Mouse (Mus musculus): ENCODE measurements around the gene Ccdc157.
"Not testable (repeated sequence)": the region's sequence is repeated elsewhere in the genome, so short reads cannot be mapped to it uniquely, and the experiment has no call there.

Gene Ccdc157

DNA sequence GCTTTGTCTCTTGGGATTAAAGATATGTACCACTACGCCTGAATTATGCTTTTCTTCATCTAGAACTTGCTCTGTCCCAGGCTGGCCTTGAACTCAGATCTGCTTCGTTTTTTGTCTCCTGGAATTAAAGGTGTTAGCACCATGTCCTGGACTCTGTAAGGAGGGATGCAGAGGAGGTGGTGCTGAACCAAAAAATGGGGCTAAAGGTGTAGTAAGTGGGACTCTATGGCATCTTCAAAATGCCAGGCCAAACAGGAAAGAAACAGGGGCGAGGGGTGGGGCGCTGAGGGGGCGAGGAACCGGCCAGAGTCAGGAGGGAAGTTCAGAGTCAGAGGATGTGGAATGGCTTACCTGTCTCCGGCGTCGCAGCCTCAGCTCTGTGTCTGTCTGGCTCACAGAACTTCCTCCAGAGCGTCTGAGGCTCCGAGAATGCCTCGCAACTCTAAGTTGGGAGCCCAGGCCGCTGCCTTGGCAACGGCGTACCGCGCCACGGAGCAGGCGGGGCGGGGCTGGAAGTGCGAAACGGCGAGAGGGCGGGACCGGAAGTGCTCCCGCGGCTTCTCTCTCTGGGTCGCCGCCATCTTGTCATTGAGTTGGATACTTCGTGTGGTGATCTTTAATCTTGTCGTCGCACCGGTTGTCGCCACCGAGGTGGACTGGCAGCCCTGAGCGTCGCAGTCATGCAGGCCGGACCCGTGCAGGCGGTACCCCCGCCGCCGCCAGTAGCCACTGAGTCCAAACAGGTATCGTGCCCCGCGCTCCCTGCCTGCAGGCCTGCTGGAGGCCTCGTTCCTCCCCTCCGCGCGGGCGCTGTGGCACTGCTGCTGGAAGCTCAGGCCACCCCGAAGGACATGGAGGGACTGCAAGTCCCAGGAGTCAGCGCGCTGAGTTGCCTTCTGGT, at the start of gene Ccdc157, which contains the start of gene Sf3a1:
Gene Ccdc157, minus strand, starts transcription at position 486 of the 901 bp plus-strand sequence.
Gene Sf3a1, plus strand, starts transcription at position 543 of the 901 bp plus-strand sequence.
- DNase-seq: peak; percentile 95 to 96

DNA sequence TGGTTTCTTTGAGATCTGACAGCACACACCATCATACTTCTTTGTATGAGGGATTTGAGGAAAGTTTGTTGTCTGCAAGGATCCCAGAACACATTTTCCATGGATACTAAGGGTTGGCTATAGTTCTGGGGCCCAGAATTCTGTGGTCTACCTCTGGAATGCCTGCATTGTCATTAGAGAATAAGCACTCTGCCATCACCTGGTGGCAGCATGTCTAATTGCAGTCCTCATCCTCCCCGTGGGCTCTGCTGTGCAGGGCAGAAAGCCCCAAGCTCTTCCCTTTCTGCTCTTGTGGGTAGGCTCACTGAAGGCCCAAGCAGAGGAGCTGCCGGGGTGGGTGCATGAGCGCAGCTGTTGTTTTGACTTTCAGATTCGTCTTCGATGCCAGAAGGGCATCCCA, 49.5 kb upstream of the Ccdc157 start:
- no peak for DNase-seq

DNA sequence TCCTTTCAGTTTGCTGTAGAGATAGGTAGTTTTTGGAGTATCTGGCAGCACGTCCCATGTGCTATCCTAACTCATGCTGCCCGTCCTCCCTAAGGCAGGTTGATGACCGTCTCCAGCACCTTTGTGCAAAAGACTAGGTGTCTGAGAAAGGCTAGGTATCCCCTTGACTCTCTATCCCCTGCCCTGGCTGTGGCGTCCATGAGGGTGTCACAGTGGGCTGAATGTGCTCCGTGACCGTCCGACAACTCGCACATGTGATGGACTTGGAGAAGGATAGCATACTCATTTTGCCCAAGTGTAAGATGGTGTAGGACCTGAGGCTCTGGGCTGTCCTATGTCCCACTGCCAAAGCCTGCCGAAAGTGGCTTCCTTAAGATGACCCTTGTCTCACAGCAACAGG, 47.6 kb upstream of the Ccdc157 start:
- no peak for DNase-seq

DNA sequence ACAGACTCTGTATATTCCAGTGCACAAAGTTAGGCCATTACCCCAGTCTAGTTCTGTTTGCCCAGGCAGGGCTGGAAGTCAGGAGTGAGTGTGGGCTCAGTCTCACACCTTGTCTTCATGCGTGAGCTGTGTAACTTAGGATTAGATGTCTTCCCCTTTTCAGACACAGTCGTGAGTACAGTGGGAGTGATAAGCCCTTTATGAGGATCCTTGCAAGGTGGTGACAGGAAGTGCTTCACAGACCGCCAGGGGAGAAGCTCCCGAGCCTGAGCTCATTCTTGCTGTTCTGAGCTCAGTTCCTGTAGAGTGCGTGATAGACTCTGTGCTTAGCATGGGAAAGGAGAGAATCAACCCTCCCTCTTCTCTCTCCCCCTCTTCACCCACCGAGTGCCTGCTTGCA, 46.5 kb upstream of the Ccdc157 start:
- DNase-seq: no peak

DNA sequence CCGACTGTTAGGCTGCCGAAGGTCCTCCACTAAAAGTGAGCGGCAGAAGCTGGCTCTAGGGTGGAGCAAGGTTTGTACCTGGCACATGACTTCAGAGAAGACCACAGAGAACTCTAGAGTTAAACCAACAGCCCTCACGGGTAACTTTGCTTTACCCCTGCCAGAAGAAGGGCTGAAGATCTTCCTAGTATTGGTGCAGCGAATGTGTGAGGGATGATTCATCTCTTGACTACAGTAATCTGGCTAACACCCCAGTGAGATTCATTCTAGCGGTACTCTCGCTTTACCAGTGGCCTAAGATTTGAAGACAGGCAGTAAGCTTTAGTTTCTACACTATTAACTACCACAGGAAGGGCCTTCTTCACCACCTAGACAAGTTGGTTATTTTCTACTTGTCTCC, 45.9 kb upstream of the Ccdc157 start:
- no peak for DNase-seq

DNA sequence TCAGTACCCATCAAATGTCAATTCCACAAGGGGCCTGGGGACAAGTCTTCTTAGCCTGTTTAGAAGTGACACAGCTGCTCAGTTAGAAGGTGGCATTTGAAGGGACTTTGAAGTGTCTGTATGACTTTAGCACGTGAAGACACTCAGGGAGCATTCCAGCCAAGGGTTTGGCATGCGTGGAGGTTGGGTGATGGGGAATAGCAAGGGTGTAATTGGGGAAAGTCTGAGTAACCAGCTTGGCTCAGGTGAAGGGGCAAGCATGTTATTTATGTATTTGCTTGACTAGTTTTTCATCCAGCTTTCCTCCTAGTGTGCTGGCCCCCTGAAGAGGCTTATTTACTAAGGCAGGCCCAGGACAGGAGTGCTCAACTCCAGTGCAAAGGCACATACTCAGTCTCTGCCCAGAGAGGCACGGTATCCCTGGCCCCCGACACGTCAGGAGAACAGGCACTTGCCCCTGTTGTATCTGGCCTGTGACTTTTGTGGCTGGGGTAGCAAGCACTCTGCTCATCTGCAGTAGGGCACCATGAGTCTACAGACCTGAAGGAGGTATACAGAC, 45.1 kb upstream of the Ccdc157 start:
- no peak for DNase-seq

DNA sequence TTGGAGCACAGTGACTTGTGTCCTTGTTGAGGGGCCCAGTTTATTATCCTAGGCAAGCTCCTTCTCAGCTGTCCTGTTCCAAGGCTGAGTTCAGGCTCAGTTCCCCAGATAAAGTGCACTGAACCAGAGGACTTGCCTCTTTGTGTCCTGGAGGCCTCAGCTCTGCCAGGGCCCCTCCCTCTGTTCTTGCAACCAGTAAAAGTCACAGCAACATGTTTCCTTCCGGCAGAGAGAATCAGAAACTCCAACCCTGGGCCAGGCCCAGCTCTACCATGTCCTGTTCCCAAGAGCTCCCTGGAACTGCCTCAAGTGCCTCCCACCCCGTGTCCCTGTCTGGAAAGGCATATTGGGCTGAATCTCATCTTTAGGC, 43.6 kb upstream of the Ccdc157 start:
- peak; percentile 81 to 93 for DNase-seq

DNA sequence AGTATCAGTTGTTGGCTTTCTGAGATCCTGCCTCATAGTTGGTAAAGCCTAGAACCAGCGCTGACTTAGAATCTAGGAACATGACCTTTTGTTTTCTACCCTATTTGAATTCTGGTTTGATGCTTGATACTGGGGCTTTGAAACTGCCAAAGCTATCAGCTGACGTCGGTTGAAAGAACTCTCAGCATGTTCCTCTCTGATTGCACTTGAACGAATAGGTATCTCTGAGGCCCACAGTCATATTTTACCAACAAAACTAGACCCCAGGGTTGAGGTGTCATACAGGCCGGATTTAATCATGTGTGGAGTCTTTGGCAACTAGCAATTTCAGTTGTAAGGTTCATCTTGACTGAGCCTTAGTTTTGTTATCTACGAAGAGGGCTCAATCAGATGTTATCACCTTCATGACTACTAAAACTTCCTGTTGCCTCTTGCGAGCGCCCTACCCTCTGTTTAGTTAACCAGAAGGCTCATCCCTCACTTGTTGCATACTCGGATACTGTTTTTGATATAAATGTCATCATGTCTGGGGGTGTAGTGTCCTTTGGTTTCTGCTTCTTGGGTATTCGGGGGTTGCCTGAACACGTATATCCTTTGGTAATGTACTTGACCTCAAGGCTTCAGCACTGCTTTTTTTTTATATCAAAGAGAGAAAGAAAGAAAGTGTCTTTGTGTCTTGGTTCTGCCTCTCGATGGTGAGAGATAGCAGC, 43.1 kb upstream of the Ccdc157 start:
- no peak for DNase-seq

DNA sequence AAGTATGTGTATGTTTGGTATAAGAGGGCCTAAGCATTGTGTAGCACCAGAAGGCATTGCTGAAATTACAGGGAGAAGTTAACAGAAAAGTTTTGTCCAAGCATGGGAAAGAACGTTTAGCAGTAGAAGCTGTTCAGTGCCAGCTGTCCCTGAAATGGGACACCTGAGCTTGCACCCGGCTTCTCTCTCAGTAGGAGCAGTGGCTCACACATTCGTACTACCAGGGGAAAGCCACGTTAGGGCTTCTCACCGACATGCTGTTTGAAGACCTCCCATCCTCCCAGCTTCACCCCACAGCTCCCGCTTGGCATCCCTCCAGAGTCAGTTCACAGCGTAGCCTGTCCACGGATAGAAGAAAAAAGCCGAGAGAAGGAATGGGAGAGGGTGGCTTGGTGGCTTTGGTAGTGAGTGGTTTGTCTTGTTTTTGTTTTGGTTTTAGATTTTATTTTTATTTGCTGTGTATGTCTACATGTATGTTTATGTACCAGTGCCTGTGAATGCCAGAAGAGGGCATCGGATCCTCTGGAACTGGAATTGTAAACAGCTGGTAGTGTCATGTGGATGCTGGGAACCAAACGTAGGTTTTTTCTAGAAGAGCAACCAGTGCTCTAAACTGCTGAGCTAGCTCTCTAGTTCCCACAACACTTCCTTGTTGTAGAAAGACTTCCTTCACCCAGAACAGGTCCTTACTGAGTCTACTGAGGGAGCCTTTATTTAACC, 42.0 kb upstream of the Ccdc157 start:
- peak; percentile 62 to 65 for DNase-seq

DNA sequence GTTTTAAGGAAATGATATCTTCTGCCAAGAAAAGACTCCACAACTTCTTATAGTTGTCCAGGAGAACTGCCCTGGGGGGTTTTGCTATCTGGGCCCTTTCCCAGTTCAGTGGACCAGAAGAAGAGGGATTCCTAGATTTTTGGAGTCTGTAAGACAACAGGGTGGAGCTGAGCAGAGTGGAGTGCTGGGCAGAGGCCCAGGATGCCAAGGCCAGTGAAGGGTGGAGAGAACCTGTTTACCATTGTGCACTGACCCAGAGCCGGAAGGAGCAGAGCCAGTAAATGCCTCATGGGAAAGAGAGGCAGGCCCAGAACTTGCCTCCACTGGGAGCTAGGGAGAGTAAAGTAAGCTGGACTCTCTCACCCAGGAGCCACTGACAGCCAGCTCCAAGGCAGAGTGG, 37.6 kb upstream of the Ccdc157 start:
- DNase-seq: peak; percentile 83 to 94

DNA sequence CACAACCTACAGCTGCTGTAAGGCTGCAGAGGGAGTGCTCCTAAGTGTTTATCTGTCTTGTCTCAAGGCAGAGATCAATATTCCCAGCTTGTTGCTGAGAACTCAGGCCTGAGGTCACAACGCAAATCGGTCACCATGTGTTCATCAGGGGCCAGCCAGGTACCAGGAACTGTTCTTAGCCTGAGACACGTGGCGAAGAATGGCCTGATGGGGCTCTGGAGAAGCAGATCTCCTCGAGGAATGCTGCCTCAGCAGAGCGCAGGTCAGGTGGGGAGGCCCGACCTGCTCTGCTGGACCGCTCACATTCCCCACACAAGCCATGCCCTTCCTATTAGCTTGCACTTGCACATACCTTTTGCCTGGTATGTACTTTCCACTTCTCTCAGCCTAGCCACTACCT, 36.5 kb upstream of the Ccdc157 start:
- peak; percentile 81 to 93 for DNase-seq

DNA sequence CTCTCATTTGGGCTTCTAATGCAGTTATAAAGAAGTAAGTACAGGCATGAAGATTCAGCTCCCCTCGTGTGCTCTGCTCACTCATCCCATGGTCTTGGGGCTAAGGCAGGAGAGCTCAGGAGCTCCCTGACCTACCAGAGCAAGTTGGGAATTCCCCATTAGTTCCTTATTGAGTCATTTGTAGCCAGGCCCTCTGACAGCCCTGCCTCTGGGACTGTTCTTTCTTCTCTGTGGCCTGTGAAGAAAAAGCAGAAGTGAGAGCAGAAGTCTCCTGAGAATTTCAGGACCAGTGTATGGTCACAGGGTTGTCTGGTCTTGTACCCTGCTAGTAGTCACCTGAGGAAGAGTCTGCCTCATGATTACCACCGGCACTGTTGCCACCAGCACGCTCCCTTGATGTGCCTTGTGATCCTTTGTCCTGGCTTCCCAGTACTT, 35.5 kb upstream of the Ccdc157 start:
- no peak for DNase-seq

DNA sequence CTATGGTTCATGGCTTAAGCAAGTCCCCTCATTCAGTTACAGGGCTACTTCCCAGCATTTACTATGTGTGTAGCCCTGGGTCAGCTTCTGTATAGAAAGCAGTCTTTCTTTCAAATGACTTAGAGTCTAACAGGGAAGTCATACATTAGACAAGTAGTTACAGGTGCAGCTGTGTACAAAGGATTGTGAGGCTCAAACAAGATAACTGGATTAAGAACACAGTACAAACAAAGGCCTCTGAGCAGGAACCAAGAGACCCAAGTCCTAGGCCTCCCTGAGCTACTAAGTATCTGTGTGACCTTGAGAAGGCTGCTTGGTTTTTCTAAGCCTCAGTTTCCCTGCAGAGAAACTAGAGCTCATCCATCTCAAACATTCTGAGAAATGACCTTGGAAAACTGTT, 33.3 kb upstream of the Ccdc157 start:
- no peak for DNase-seq

DNA sequence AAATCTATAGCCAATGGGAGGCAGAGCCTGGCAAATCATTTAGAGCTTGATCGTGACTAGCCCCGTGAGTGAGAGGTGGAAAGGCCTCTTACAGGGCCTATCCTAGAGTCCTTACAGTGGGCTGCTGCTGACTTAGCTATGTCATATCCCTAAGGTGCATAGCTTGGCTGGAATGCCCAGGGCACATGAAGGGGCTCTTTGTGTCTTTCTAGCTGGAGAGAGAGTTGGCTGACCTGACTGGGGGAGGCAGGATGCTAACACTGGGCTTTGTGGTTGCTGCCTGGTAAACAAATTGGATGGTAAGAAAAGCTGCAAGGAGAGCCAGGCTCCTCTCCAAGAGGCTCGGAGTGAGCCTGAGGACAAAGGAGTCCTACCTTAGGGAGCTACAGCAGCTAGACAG, 32.7 kb upstream of the Ccdc157 start:
- DNase-seq: peak in 1 of 2 experiments; percentile 33

DNA sequence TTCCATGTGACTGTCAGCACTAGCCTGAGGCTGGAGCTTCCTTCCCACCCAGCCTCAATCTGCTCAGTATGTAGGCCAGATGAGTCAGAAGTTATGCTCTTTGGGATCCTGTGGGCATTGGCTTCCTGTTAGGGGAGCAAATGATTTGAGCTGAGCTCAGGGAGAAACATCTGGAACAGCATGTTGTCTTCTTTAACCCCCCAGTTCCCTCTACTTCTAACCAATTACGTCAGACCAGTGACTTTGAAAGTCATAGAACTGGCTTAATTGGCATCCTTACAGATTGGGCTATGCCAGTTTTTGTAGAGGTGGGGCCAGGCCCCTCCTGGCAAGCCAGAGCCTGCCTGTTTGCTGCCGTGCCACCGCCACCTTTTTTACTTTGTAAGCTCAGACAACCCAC, 30.6 kb upstream of the Ccdc157 start:
- peak in 1 of 2 experiments; percentile 45 for DNase-seq

DNA sequence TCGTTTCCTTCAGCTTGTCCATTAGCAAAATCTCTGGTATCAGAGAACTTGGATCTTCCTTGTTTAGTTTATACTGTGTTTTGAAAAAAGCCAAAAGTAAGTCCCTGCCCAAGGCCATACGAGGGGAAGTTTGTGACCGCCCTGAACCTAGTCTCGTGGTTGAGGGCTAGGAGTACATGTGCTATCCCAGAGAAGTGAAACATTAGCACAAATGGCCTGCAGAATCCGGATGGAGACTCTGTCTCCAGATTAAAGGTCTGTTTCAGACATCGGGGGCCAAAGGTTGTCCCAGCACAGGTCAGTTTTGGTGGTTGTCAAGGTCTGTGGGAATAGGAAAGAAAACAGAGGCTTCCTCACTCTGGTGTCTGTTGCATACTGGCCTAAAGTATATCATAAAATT, 29.1 kb upstream of the Ccdc157 start:
- DNase-seq: peak; percentile 76 to 89

DNA sequence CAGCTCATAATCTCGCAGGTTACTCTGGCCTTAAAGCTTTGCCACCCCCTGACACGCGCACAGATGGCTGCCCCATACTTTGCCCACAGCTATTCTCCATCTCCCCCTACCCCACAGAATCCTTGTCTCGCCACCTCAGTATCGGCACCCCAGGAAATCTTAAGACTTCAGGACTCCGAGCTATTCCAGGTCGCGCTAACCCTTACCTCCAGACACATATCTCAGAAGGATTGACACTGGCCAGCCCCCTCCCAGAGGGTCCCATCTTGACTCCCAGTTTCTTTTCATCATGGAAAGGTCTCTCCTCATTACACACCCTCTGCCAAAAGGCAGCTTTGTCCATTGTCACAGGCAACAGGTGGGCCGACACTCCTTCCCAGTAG, 27.2 kb upstream of the Ccdc157 start:
- DNase-seq: no peak

DNA sequence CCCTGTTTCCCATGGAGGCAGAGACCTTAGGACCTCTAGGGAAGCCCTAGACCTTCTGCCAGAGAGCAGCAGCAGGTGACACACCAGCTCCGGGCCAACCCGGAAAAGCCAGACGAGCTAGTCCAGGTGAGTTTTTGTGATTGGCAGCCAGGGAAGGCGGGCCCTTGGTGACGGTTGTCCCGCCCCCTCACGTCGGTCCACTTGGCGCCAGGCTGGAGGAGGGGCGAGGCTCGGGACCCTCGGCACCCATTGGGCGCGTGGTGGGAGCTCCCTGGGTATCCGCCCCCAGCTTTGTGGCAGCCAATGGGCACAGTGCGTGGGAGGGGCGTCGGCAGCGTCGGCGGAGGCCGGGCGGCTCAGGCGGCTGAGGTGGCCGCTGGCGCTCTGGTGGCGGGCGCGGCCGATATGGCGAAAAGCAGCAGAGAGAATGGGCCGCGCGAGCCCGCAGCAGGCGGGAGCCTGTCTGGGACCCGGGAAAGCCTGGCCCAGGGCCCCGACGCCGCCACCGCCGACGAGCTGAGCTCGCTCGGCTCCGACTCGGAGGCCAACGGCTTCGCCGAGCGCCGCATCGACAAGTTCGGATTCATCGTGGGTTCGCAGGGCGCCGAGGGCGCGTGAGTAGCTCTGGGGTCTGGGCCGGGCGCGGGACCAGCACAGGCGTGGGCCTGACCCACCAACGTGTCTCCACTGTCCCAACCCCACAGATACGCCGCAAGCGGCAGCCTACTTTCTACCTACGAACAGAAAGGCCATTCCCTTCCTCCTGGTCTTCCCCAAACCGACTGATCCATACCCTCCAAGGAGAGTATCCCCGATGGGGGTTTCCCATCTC, 26.6 kb upstream of the Ccdc157 start, which contains the start of gene Tbc1d10a:
Gene Tbc1d10a, plus strand, starts transcription at position 304 of the 832 bp plus-strand sequence.
- DNase-seq: peak; percentile 98 to 100

DNA sequence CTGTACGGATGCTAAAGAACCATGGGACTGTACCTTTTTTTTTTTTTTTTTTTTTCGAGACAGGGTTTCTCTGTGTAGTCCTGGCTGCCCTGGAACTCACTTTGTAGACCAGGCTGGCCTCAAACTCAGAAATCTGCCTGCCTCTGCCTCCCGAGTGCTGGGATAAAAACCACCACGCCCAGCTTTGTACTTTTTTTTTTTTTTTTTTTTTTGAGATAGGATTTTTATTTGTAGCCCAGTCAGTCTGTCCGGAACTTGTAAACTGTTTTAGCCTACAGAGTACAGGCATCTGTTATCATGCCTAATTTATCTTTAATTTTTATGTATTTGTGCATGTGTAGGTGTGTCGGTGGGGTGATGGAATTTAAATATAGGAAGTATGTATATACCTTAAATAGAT, 25.4 kb upstream of the Ccdc157 start:
- DNase-seq: not testable (repeated sequence)

DNA sequence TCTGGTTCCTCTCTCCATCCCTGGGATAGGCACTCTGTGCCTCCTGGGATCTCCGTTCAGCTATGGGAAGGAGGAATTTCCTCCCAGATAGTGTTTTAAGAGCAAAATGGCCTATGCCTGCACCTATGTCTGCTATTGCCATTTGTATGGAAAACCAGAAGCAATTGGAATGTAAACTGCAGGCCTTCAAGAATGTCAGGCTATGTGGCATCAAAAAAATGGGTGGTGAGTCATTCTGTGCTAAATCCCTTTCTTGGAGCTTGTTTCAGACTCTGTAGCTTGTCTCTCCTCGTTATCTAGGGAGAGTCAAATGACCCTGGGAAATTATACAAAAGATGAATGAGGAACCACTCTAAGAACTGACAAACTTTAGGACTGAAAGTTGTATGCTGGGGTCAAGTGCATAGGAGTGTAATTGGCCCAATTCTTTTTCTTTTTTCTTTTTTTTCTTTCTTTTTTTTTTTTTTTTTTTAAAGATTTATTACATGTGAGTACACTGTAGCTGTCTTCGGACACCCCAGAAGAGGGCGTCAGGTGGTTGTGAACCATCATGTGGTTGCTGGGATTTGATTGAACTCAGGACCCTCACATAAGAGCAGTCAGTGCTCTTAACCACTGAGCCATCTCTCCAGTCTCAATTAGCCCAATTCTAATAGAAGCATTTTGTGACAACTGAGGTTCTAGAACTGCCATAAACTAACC, 24.3 kb upstream of the Ccdc157 start:
- peak; percentile 46 to 47 for DNase-seq

DNA sequence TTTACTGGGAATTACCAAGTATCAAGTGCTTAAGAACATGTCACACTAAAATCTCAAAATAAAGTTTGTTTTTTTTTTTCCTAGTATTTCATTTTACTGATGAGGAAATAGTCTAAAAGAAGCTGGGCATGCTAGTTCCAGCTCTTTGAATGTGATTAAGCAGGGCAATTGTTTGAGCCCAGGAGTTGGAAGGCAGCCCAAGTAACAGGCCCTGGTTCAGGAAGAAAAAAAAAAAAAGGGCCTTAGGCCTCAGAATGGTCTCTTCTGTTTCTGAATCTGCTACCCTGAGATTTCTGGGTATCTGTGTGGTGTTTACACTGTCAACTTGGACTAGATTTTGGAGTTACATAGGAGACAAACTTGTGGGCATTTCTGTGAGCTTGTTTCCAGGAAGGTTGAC, 23.4 kb upstream of the Ccdc157 start:
- DNase-seq: peak; percentile 52 to 60

Data from kidney, postnatal 25 days (tissue).